ENCODE assay signal across 20 mouse cellular contexts in genomic region chr1:106707036-106707880, GRCm38 (mm10). TPM values are rescaled to one million over a fixed set of nuclear protein-coding genes. Genes with fewer than 3 reads are reported as not detected.
DNase-seq lines count a peak whose midpoint lies in the region; ATAC-seq and TF ChIP-seq lines count a peak whose summit lies in the region.
"Had no signal": no experiment of that assay in that cellular context is flagged by ENCODE, and none has a peak within 500 bp of the region (broad histone marks: within the 10 kb centered on the region; RNA-seq: fewer than 3 reads in every experiment).

No protein-coding gene starts in this region.

- TF ChIP-seq POLR2A in brain, embryonic 14.5 days (IDR thresholded peaks at IDR 0.05; ENCODE audit: borderline replicate concordance, extremely low read depth, insufficient read depth, insufficient read length, poor library complexity, severe bottlenecking): no peak

- H3K36me3 ChIP-seq in heart, embryonic 11.5 days (ENCODE audit: control insufficient read depth, insufficient read depth, low read length): no peaks in the 10 kb centered on the region
- H3K36me3 ChIP-seq in midbrain, postnatal 0 days (ENCODE audit: insufficient read depth, low read length): no peaks in the 10 kb centered on the region
- H3K36me3 ChIP-seq in midbrain, embryonic 15.5 days (replicated peaks): no peaks in the 10 kb centered on the region
- H3K36me3 ChIP-seq: embryonic facial prominence, embryonic 15.5 days; limb, embryonic 13.5 days; liver, embryonic 13.5 days; neural tube, embryonic 12.5 days had no signal

- no peaks in the 10 kb centered on the region for H3K27me3 ChIP-seq in heart, embryonic 11.5 days (ENCODE audit: control insufficient read depth, insufficient read depth, low read length)
- H3K27me3 ChIP-seq in midbrain, postnatal 0 days (ENCODE audit: insufficient read depth, low read length): no peaks in the 10 kb centered on the region
- no peaks in the 10 kb centered on the region for H3K27me3 ChIP-seq in midbrain, embryonic 15.5 days (replicated peaks)
- H3K27me3 ChIP-seq: embryonic facial prominence, embryonic 15.5 days; limb, embryonic 13.5 days; neural tube, embryonic 12.5 days had no signal

- no peak for TF ChIP-seq CTCF in midbrain, postnatal 0 days (IDR thresholded peaks at IDR 0.05)
- no peak for TF ChIP-seq CTCF in brain, embryonic 14.5 days (IDR thresholded peaks at IDR 0.05; ENCODE audit: borderline replicate concordance, extremely low read depth, insufficient read depth, insufficient read length)

- no peaks in the 10 kb centered on the region for H3K9me3 ChIP-seq in heart, embryonic 11.5 days (replicated peaks; ENCODE audit: control insufficient read depth, low read length)
- H3K9me3 ChIP-seq in midbrain, postnatal 0 days (ENCODE audit: low read length): no peaks in the 10 kb centered on the region
- no peaks in the 10 kb centered on the region for H3K9me3 ChIP-seq in midbrain, embryonic 15.5 days
- H3K9me3 ChIP-seq: embryonic facial prominence, embryonic 15.5 days; limb, embryonic 13.5 days; liver, embryonic 13.5 days; neural tube, embryonic 12.5 days had no signal

- WGBS in heart, embryonic 11.5 days (ENCODE audit: insufficient replicate concordance): 75% methylated on average over 6 of the region's 6 CpGs
- 66% methylated on average over 6 of the region's 6 CpGs for WGBS in midbrain, postnatal 0 days
- WGBS in midbrain, embryonic 15.5 days: 67% methylated on average over 6 of the region's 6 CpGs

- H3K4me2 ChIP-seq in heart, embryonic 11.5 days: no peak overlapping the region
- no peak overlapping the region for H3K4me2 ChIP-seq in midbrain, postnatal 0 days (ENCODE audit: low read depth, low read length, poor library complexity, severe bottlenecking)
- H3K4me2 ChIP-seq in midbrain, embryonic 15.5 days: no peak overlapping the region
- H3K4me2 ChIP-seq: embryonic facial prominence, embryonic 15.5 days; liver, embryonic 13.5 days; midbrain, embryonic 11.5 days; neural tube, embryonic 12.5 days had no signal

- DNase-seq in heart, adult 11 months: peak; percentile 55
- no peak for DNase-seq in midbrain, postnatal 0 days (ENCODE audit: low spot score)
- peak; percentile 76 for DNase-seq in brain, embryonic 14.5 days (ENCODE audit: low read depth)
- DNase-seq in thymus, adult 18-20 months: no peak
- DNase-seq: adrenal gland, postnatal 25 days; cerebellum, adult 9-10 months; heart, postnatal 4 days; kidney, adult 8-10 months; layer of hippocampus, adult 9-11 months; liver, embryonic 13.5 days; lung, adult 2 months; lung, postnatal 14 days had no signal

- no peak for ATAC-seq in heart, embryonic 11.5 days (replicated peaks; ENCODE audit: insufficient number of reproducible peaks, low FRiP score, low TSS enrichment)
- peak; percentile 29; the same call in 1 of the 2 replicates for ATAC-seq in midbrain, postnatal 0 days (ENCODE audit: low FRiP score)
- no peak for ATAC-seq in midbrain, embryonic 15.5 days (replicated peaks)
- peak; percentile 23; the same call in 1 of the 2 replicates for ATAC-seq in neutrophil, adult 5-6 weeks (ENCODE audit: extremely low read depth, insufficient number of reproducible peaks, low FRiP score, poor library complexity, severe bottlenecking)
- ATAC-seq: hindbrain, embryonic 16.5 days had no signal

- peaks cover 11% of the 10 kb centered on the region; the same call in 1 of the 2 replicates for H3K4me1 ChIP-seq in heart, embryonic 11.5 days (ENCODE audit: control insufficient read depth, insufficient read depth, low read length)
- peaks cover 8% of the 10 kb centered on the region; the same call in 1 of the 2 replicates for H3K4me1 ChIP-seq in midbrain, postnatal 0 days (ENCODE audit: insufficient read depth, low read length)
- peaks cover 14% of the 10 kb centered on the region for H3K4me1 ChIP-seq in midbrain, embryonic 15.5 days

- no peak overlapping the region for H3K27ac ChIP-seq in heart, embryonic 11.5 days (ENCODE audit: low read depth, low read length)
- H3K27ac ChIP-seq in midbrain, postnatal 0 days (ENCODE audit: low read depth, low read length): no peak overlapping the region
- H3K27ac ChIP-seq in midbrain, embryonic 15.5 days: no peak overlapping the region
- H3K27ac ChIP-seq: embryonic facial prominence, embryonic 15.5 days; limb, embryonic 13.5 days; liver, embryonic 13.5 days; neural tube, embryonic 12.5 days had no signal

- no peak overlapping the region for H3K9ac ChIP-seq in heart, embryonic 11.5 days (ENCODE audit: low read depth, low read length)
- no peak overlapping the region for H3K9ac ChIP-seq in midbrain, postnatal 0 days (replicated peaks; ENCODE audit: low read length, poor library complexity, severe bottlenecking)
- no peak overlapping the region for H3K9ac ChIP-seq in midbrain, embryonic 15.5 days
- H3K9ac ChIP-seq: embryonic facial prominence, embryonic 15.5 days; limb, embryonic 13.5 days; liver, embryonic 13.5 days; neural tube, embryonic 12.5 days had no signal

- H3K4me3 ChIP-seq in heart, embryonic 11.5 days (ENCODE audit: low read depth, low read length): no peak overlapping the region
- no peak overlapping the region for H3K4me3 ChIP-seq in midbrain, postnatal 0 days (ENCODE audit: low read depth, low read length)
- H3K4me3 ChIP-seq in midbrain, embryonic 15.5 days: no peak overlapping the region
- H3K4me3 ChIP-seq: embryonic facial prominence, embryonic 15.5 days; limb, embryonic 13.5 days; liver, embryonic 13.5 days; neural tube, embryonic 12.5 days had no signal

RNA-seq across cellular contexts. Expression of gene Bcl2, which starts 6.8 kb away (rescaled TPM):
- 7.3 and 7.9 TPM in 2 replicates for polyA plus RNA-seq in heart, embryonic 11.5 days (2014; fragmentation: Nextera tagmentation; extraction: Ambion mirVana)
- total RNA-seq in midbrain, postnatal 0 days (2014; rRNA removed): 13.5 and 18.8 TPM in 2 replicates
- 6.8 and 9.0 TPM in 2 replicates for polyA plus RNA-seq in midbrain, postnatal 0 days (2015; fragmentation: Nextera tagmentation; extraction: Ambion mirVana)
- 15.6 and 15.7 TPM in 2 replicates for polyA plus RNA-seq in midbrain, embryonic 15.5 days (2015; fragmentation: Nextera tagmentation; extraction: Ambion mirVana)
- 3.0 and 7.7 TPM in 2 replicates for polyA plus RNA-seq in brain, embryonic 14.5 days (2012; rRNA removed)
- total RNA-seq in neutrophil, adult 5-6 weeks (2017): 38.2 and 39.3 TPM in 2 replicates

RNA-seq across cellular contexts. Expression of gene Kdsr, which starts 52.3 kb away (rescaled TPM):
- 7.1 and 8.2 TPM in 2 replicates for polyA plus RNA-seq in heart, embryonic 11.5 days (2014; fragmentation: Nextera tagmentation; extraction: Ambion mirVana)
- 10.6 and 14.3 TPM in 2 replicates for total RNA-seq in midbrain, postnatal 0 days (2014; rRNA removed)
- 17.1 and 18.9 TPM in 2 replicates for polyA plus RNA-seq in midbrain, postnatal 0 days (2015; fragmentation: Nextera tagmentation; extraction: Ambion mirVana)
- polyA plus RNA-seq in midbrain, embryonic 15.5 days (2015; fragmentation: Nextera tagmentation; extraction: Ambion mirVana): 14.9 and 17.0 TPM in 2 replicates
- 8.8 and 9.5 TPM in 2 replicates for polyA plus RNA-seq in brain, embryonic 14.5 days (2012; rRNA removed)
- 16.5 and 17.3 TPM in 2 replicates for total RNA-seq in neutrophil, adult 5-6 weeks (2017)

Comparison
In these comparisons a context has a peak if more than half of its experiments do, and no peak if none do; other contexts are left out.
1. ATAC-seq: peak in midbrain, postnatal 0 days (single experiment) and neutrophil, adult 5-6 weeks (single experiment); none in heart, embryonic 11.5 days (single experiment) and midbrain, embryonic 15.5 days (single experiment).
2. DNase-seq: peak in heart, adult 11 months (single experiment) and brain, embryonic 14.5 days (single experiment); none in midbrain, postnatal 0 days (single experiment) and thymus, adult 18-20 months (0 of 2).